Mouse (Mus musculus) megakaryocyte, adult 5-6 weeks (primary cell): ENCODE results near the gene Rapgef5. TPM values are rescaled to one million over a fixed set of nuclear protein-coding genes. Genes with fewer than 3 reads are reported as not detected.

Experiments used
- ATAC-seq: 2 replicates; pipeline ENCODE4 v1.8.0; 2016; ENCODE audit warnings: mild to moderate bottlenecking, inconsistent platforms; ENCODE audit not compliant: poor library complexity, severe bottlenecking
- total RNA-seq, 2 experiments: library from RNA; stranded (forward) in 1 of 2; stranded (reverse) in 1 of 2; fragments of 153-499, 151-499 nt in 1 of 2; fragments of 221-1000, 200-1000 nt in 1 of 2; gene quantifications; 2 replicates each; pipeline versions ENCODE4 v1.2.3 to v1.2.4; 2015 to 2017

The Rapgef5 gene
- total RNA-seq, 2 experiments from 2014 or later: 0.44 to 0.45 TPM

DNA sequence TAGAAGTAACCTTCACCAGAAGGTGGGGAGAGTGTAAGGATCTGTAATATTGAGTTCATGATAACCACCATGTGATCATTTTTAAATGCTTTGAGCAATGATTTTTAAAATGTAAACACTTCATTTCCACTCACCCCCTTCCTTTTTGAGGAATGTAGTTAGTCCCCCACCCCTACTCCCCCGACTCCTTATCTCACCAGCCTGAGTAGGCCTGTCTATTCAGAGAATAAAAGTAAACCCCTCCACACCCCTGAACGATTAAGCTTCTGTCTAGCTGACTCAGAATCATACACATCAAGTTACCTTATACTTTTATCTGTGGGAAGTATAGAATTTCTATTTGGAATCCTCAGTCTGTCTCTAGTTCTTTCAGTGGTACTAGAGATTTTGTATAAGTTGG is 81.9 kb downstream of the Rapgef5 start:
- ATAC-seq: no peak

DNA sequence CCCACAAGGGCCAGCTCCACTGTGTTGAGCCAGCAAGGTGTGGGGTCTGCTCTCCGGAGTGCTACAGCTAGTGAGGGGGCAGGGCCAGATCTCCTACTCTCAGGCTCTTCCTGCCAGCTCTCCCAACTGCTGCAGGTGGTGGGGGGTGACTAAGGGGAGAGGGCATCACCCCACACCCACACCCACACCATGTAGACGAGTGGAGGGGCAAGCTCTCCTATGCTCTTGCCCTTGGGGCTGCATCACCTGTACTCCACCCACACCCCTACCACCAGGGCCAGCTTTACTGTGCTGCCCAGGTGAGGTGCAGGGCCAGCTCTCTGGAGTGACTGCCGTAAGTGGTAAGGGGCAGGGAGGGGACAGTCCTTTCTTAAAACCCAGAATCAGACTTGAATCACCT is 89.7 kb downstream of the Rapgef5 start:
- no peak for ATAC-seq

DNA sequence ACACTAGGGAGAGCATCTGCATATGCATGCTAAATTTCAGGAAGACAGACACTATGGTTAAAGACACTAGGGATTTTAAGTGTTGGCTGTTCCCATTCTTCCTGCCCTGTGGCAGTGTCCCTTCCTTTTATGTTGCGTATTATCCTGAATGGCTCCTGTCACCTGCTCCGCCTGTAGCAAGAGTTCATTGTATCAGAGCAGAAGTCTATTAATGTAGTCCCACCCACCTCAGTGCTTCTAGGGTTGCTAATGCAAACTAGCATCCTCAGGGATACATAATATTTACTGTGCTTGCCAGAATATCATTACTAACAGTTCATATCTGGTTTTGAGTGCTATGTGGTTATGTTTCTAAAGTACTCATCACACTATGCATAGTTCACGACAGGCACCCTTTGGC is 96.4 kb downstream of the Rapgef5 start:
- no peak for ATAC-seq

DNA sequence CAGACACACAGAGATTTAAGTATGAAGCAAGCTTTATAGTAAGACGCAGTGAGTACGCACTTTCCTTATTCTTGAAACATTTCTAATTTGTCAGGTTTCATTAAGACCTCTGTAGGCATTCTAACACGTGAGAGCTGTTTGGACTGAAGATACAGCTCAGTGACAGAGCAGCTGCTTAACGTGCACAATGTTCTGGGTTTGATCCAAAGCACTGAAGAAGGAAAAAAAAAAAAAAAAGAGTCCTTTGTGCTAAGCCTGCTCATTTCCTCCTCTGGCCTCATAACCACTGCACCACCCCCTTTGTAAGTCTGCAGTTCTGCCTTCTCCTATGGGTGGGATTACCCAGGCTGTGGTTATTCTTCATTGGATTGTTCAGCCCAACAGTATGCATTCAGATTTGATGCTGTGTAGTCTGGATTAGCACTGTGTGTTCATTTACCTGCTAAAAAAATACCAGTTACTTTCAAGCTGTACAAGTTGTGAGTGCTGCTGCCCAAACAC is 103.3 kb downstream of the Rapgef5 start:
- ATAC-seq: no peak; the same call in 1 of the 2 replicates

DNA sequence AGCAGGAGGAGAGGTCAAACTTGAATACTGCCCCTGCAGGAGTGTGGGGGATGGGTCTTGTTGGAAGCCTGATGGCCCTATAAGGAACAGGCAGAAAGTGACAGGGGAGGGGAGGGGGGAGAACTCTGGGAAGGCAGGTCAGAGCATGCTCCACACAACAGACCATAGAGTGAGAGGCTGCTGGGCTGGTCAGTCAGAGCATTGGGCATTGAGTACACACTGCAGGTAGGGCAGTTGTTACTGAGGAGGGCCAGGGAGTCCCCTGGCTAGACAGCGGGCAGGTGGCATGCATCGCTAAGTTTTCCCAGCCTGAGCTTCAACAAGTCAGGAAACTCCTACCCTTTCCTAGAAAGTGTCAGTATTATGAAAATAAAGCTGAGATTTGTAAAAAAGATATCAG is 106.7 kb downstream of the Rapgef5 start:
- no peak for ATAC-seq

DNA sequence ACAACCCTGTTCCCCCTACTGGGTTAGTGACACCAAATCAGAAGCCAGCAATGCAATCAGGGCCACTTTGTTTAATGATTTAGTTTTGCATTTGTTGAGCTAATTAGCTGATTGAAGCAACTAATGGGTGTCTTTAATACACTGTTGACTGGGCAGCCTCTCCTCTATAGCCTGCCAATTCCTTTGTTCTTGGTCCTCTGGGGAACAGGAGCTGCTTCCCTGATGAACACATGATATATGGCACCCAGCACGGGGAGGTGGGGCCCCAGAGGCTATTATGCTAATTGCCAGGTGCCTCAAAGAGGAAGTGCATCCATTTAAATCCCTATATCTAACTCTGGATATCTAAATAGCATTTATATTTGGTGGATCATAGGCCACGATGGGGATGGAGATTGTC is 111.0 kb downstream of the Rapgef5 start:
- ATAC-seq: no peak

DNA sequence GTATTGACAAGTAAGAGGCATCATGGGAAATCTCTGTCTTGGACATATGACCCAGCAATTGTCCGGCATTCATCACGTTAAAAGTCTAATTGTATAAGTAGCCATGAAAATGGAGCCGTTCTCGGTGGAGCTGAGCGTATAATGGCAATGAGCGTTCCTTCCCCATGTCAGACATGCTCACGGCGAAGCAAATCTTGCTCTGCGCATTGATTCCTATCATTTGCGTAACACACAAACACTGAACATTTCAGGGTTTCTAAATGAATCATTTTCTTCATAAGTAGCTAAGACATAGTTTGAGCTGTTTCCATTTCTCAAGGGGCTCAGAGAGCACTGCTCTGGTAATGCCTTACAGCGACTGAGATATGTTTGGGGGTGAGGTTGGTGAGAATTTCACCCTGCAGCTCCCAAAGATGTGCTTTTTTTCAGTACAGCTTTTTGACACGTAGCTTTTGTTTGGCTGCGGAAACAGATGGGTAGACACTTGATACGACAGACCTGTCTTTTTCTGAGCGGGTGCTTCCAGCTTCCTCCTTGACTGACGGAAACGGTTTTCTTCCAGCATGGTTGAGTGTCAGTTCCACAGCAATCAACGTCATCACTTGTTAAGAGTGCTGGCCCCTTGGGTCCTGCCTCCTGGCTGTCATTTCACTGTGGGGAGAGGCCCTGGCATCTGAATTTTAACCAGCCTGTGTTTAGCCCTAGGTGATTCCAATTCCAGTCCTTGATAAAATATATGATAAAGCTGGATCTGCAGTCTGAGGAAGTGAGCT is 112.2 kb downstream of the Rapgef5 start:
- ATAC-seq: no peak

DNA sequence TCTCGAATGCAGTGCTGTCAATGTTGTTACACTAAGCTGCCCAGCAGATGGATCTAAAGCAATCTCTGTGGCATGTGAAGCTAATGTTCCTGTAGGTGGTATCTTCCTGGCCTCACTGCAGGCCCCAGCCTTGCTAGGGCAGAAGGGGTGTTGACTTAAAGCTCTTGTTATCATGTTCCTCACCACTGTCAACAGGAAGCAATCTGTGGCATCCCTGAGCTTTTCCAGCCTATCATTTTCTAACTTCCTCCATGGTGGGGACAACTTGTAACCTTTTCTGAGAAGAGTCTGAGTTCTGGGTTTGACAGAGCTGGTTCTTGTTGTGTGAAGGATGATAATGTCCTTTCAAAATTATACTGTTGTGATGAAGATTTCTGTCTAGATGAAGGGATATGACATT is 115.9 kb downstream of the Rapgef5 start:
- ATAC-seq: no peak

DNA sequence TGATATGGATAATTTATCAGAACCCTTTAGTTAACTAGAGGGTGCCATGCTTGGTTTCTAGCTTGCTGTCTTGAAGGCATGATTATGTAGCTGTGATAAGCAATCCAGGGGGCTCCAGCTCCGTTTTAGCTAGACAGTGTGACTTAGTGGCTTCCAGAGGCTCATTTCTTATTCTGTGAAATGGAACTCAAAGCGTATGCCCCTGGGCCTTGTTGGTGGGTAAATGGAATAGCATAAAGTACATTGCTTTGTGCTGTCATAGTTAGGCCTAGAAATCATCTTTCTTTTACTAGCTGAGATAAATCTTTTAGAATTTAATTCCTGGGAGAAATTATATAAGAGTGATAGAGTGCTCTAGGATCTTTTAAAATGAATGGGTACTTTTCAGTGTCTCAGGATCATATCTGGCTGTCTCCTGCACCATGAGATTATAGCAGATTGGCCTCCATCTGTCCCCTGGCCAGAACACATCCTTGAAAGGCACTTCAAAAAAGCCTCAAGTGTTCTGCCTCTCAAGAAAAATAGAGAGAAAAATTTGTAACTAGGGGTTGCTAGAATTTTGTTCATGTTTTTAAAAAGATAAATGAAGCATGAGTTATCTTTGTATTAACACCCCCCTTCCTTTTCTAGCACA is 120.0 kb downstream of the Rapgef5 start:
- ATAC-seq: no peak

DNA sequence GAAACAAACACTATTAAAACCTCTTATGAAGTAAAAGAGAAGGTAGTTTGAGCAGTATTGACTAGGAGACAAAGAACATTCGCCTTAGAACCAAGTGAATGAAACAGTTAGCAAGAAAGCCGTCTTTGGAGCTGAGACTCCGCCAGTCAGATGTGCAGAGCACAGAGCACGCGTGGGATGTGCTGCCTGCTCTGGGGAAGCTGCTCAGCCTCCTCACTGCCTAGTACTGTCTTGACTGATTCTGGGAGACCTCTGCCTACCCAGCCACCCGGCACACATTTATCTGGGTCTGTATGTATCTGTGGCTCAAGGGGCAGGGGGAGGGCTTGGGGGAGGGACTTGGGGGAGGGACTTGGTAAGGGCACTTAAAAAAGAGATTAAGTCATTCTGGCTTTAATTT is 120.7 kb downstream of the Rapgef5 start:
- ATAC-seq: no peak

DNA sequence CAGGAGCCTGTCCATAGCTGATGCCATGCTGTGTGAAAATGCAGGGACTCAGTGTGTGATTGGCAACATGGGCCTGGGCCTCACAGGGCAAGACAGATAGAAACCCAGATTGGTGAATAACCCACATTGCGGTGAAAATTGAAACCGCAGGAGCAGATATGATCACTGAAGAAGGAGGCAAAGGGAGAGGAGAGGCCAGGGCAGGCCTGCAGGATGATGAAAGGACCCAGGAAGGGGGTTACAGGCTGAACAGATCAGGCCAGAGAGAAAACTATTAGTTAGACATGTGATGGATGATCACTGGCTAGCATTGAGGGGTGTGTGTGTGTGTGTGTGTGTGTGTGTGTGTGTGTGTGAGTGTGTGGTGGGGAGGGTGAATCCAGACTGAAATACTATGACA is 122.6 kb downstream of the Rapgef5 start:
- ATAC-seq: no peak

DNA sequence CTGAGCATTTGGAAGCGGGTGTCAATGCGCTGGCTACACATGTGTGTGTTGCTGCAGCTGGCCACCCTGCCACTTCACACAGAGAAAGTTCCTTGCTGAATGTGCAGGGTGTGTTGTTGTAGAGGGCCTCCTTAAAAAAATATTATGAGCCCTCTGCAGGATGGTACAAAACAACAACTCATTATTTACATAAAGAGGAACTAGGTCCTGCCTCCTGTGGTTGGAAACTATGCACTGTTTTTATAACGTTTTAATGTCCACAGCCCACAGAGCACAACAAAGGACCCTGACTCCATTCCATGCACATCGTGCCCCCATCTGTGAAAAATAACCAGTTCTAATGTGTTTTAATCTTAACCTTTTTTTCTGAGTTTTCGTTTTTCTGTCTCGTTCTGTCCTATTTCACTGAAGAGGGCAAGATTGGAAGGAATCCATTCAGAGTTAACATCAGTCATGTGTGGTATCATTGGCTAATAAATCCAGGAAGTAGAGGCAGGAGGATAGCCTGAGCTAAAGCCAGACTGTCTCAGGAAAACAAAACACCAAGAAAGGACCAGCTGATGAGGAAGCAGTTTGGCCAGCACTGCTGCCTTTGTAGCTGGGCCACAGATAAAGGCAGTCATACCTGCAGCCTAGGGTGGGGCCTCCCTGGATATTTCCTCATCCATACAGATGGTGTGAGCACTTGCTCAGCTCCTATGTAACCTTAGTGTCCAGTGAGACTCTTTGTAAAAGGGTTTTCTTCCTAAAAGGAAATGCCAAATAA is 123.3 kb downstream of the Rapgef5 start:
- ATAC-seq: peak; percentile 75

DNA sequence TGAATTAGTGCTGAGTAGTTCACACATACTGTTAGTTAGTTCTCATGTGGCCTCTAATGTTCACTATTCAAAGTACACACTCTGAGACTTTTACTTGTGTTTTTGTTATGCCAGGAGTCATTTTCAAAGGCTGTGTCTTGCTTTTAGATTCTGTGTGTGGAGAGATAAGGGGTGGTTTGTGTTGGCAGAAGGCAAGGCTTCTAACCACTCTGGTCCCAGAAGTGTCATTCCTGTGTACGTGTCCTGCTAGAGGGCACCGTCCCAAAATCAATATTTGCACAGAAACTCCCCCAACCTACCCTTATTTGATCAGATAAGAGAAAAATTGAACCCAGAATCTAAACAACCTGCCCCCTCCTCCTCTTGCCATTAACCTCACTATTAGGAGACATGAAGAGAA is 126.2 kb downstream of the Rapgef5 start:
- no peak for ATAC-seq

DNA sequence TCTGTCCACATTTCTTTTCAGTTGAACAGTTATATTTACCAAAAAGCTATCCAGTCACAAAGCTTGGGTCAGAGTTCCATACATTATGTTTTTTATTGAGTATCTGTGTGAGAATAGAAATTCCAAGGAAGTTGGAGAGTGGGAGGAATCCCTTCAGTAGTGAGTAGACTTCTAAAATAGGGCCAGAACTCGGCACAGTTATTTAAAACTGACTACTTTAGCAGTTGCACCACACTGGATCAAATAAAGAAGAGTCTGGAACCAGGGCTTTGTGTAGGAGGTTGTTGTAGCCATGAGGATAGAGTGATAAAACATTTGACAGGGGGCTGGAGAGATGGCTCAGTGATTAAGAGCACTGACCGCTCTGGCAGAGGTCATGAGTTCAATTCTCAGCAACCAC is 129.5 kb downstream of the Rapgef5 start:
- no peak for ATAC-seq

DNA sequence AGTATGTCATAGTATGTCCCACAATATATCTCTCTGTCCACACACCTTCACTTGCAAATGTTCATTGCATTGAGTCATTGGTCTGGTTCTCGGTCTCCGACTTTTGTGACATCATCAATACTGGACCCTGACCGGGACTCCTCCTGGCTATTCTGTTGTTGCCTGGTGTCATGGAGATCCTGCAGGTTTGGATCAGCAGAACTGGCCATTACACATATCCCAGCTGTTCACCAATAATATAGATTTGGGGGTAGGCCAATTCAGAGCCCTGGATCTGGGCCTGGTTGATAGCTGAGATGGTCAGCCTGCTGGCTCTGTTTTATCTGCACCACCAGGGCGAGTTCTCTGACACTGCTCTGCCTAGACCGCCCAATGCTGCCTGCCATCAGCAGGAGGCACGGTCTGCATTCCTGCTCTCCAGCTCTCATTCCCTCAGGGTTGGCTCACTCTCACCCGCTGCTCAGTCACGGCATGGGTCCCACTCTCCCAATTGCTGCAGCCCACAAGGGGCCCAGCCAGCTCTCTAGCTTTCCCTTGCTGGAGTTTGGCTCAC is 137.7 kb downstream of the Rapgef5 start:
- no peak for ATAC-seq

DNA sequence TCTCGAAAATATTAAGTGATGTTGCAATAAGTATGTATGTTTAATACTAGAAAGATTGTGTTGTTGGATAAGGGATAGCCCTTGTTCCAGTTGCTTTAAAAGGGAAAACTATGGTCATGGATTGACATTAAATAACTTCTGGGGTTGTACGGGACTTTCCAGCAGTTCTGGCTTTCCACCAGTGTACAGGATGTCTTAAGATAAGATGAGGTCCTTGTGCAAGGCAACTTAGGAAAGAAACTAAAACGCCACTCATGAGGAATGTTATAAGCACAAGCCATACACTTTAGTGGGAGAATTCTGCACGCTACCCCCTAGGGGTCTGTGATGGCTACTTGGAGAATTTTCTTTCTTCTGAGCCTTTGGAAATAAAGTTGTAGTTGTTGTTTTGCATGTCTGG is 140.7 kb downstream of the Rapgef5 start:
- ATAC-seq: no peak

DNA sequence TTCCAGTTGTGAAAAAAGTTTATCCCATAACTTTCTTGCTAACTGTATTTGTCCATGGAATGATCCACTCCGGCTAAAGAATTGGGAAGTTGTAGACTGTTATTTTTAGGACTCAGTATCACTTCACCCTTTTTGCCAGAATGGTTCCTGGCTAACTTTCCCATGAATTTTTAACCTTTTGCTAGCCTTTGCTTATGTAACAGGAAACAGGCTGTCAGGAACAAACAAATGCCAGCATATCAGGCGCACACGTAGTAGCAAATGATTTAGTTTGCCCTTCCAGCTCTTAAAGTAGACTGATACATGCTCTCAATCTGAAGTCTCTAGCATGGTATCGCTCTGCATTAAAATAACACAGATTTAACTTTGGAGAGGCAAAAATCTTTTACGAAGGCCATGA is 141.5 kb downstream of the Rapgef5 start:
- no peak for ATAC-seq

DNA sequence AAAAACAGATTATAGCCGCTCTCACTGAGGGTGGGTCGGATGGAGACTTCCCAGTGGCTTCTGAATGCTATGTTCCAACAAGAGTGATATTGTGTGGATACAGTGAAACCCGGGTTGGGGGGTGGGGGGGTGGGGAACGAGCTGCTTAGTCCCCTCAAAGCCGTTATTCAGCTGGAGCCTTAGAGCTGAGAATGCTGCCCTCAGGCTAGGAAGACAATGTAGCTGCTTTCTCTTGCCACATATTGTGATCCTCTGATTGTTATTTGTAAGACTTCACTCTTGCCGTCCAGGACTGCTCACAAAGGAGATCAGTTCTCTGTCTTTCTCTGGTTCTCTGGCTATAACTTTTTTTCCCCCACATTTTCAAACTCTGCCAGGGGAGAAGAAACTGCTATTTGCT is 142.5 kb downstream of the Rapgef5 start:
- ATAC-seq: no peak

DNA sequence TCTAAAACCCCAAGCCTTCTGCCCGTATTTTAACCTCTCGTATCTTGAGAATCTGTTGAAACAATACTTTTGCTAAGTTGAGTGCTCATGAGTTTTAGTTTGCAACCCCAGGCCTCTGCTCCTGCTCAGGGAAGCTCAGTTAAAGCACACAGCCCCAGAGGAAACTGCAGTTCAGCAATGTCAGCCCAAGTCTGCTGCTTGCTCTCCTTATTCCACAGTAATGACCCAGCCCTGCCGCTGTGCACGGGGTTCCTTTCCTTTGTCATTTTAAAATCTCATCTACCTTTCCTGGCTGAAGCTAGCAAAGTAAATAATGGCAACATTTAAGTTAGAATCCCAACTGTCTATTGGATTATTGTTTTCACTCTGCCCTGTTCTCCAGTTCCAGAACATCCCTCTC is 144.1 kb downstream of the Rapgef5 start:
- no peak for ATAC-seq

DNA sequence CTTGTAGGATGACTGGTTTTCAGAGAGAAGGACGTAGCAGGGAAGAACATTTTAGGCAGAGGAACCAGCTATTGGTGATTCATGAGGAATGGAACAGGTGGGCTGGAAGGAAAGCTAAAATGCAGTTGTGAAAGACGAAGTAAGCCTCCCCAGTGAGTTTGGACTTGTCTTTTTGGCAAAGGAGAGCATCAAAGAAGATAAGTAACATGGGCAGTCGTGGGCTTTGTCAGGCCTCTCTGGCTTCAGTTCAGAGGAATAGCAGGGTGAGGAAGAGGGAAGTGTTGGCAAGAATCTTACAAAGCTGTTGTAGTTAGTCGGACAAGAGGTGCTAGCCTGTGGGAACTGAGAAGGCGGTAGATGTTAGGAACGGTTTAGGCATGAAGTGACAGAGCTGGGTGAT is 145.6 kb downstream of the Rapgef5 start:
- no peak for ATAC-seq

DNA sequence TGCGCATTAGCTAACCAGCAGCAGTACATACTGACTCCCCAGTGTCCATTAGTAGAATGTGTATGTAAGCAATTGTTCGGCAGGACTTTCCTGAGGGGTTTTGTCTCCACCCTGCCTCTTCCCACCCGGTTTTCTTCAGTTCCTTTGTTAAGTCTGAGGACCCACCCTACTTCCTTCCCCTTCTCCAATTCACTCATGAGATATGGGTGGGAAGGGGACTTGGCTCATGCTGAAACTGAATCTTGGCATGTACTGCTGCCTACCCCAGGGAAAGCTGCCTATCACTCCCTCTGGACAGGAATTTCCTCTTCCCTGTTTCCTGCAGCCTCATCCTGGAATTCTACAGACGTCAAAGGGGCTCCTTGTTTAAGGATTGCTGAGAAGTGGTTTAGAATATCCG is 147.4 kb downstream of the Rapgef5 start:
- 0 out of 2 replicates have a peak, but pooled peaks have one; percentile 30 for ATAC-seq
